Mouse (Mus musculus) layer of hippocampus, adult 18-20 months (tissue): ENCODE data around the gene Lurap1. TPM values are rescaled to one million over a fixed set of nuclear protein-coding genes. Genes with fewer than 3 reads are reported as not detected.

Source experiments
- DNase-seq, 2 experiments: peaks; one replicate each; pipeline ENCODE4 v3.0.0; 2022; ENCODE audit warnings: low spot score in 2 of 2
- total RNA-seq, 2 experiments: library from RNA; stranded (reverse); gene quantifications; 2 replicates each; pipeline ENCODE4 v1.2.3; 2021

The Lurap1 gene
- total RNA-seq, 2 experiments from 2014 or later = 22.9 to 24.6 TPM

GRCm38 (mm10) chr4:116111486-116111885 is 39.7 kb downstream of the Lurap1 start:
- DNase-seq = no peak

- DNase-seq = no peak
Observed at GRCm38 (mm10) chr4:116110695-116111094, 40.4 kb downstream of the Lurap1 start.

- DNase-seq = no peak
Observed at GRCm38 (mm10) chr4:116105278-116105677, 45.9 kb downstream of the Lurap1 start.

- no peak for DNase-seq
Observed at GRCm38 (mm10) chr4:116100959-116101358, 50.2 kb downstream of the Lurap1 start.

- DNase-seq = no peak
Observed at GRCm38 (mm10) chr4:116097211-116097610, 53.9 kb downstream of the Lurap1 start.

GRCm38 (mm10) chr4:116096291-116096690 is 54.8 kb downstream of the Lurap1 start:
- DNase-seq = no peak

GRCm38 (mm10) chr4:116088510-116089249 is 62.5 kb downstream of the Lurap1 start:
- DNase-seq = peak in 1 of 2 experiments; percentile 17

Other genes with a start within 250 kb of the Lurap1 start
- not detected for gene Dmbx1, start 211.4 kb downstream of the Lurap1 start, total RNA-seq
- gene Faah, start 133.4 kb downstream of the Lurap1 start, total RNA-seq = 100 to 1,000 TPM; 136 to 145 TPM
- 1 to 10 TPM; 9.6 TPM for gene Nsun4, start 97.5 kb downstream of the Lurap1 start, total RNA-seq
- gene Uqcrh, start 76.3 kb downstream of the Lurap1 start, total RNA-seq = 100 to 1,000 TPM; 395 to 403 TPM
- gene Lrrc41, start 76.1 kb downstream of the Lurap1 start, total RNA-seq = 10 to 100 TPM; 46.2 to 50.1 TPM
- gene Rad54l, start 27.6 kb downstream of the Lurap1 start, total RNA-seq = under 1 TPM; 0.33 to 0.35 TPM
- gene Pomgnt1, start 27.5 kb downstream of the Lurap1 start, total RNA-seq = 10 to 100 TPM; 67.5 to 68.1 TPM
- gene Tspan1, start 16.3 kb upstream of the Lurap1 start, total RNA-seq = not detected
- not detected for gene 1700042G07Rik, start 22.0 kb upstream of the Lurap1 start, total RNA-seq
- gene Gm49337, start 22.0 kb upstream of the Lurap1 start, total RNA-seq = 1 to 10 TPM; 1.5 to 3.6 TPM
- 10 to 100 TPM; 31.3 to 34.3 TPM for gene Pik3r3, start 70.3 kb upstream of the Lurap1 start, total RNA-seq